Mouse (Mus musculus) small intestine, adult 10 weeks (tissue): ENCODE data around the gene Pank1. TPM values are rescaled to one million over a fixed set of nuclear protein-coding genes. Genes with fewer than 3 reads are reported as not detected.

Experiments
- polyA plus RNA-seq: library from polyadenylated mRNA; stranded (reverse); fragments of 350-450 nt; fragmentation: Illumina TruSeq; extraction: RNeasy Lipid Tissue Mini Kit (QIAGEN cat#74804); gene quantifications from one replicate; pipeline ENCODE4 v1.2.3, GENCODE M21; 2014; ENCODE audit warnings: low replicate concordance

Pank1 gene
- polyA plus RNA-seq: 36.8 TPM

DNA sequence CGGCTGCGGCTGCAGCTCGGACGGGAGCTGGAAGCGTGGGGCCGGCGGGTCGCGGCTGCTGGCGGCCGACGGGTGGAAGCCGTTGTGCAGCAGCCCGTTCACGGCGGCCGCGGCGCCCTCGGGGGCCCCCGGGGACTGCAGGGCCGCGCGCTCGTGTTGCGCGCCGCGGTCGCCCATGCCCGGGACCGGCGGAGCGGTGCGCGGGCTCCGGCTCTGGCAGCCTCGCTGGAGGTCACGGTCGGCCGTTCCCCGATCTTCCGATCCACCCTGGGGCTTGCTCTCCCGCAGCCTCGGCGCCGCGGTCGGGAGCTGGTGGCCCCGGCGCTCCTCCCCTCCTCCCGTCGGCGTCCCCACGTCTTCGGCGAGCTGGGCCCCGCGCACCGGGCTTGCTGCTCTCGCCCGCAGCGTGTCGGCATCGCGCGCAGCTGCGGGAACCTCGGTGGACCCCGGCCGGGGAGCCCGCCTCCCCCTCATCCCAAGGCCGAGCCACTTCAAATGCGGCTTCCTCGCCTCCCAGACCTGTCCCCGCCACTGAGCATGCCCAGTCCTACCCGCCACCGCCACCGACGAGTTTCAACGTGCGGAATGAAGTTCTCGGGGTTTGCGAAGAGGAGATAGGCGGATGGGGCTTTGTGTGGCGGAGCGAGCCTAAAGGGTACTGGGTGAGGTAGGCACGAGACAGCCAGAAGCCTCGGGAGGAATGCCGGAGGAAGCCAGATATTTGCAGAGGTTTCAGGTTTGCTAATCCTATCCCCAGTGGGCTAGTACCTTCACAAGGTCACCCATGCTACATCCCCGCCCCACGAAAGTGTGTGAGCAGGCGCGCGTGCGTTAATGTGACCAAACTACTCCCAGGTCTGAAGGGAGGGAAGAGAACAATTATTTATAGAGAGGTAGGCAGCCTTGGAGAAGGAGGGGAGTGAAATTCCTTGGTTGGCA, at the start of gene Pank1:
TSS of gene Pank1 (minus strand) at position 853 of the 939 bp plus-strand sequence.

DNA sequence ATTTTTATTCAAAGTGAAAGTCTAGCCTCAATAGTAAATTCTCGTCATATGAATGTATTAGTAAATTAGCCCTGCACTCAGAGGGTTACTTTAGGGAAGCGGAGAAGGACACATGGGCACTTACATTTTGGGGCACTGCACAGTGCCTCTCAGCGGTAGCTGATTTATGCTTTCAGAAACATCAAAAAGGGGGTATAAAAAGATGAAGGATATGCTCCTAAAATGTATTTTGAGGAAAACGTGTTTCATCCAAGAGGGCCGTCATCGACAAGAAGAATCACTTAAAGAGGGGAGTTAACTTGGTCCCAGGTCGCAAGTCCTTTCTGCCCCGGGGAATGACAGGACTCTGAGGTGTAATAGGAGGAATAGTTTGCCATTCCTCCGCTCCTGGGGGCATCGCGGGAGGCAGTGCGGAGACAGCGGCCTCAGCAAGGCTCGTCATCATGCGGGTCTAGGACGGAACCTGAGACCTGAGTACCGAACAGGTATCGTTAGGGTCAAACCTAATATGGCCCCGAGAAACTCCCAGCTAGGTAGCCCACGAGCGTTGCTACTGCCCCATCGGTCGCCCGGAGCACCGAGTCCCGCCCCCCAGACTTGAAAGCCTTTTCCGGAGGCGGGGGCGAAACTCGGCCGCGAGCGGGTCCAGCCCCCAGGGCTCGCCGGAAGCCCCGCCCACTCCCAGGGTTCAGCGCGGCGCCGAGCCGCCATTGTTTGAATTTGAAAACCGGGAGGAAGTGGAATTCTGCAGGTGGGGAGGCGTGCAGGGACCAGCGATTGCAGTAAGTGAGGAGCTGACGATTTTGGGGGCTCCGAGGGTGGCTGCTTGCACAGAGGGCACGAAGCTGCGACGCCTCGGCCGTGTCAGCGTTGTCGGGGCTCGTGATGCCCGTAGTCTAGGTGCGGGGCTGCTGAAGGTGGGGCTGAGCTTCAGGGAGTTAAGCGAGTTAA, 42.7 kb upstream of the Pank1 start, which contains the start of gene Kif20b:
TSS of gene Kif20b (plus strand) at position 710 of the 951 bp plus-strand sequence.

Other genes with a start within 250 kb of the Pank1 start
- gene Ifit1bl2, start 238.7 kb downstream of the Pank1 start, polyA plus RNA-seq: 470 TPM
- 95.2 TPM for gene Ifit1, start 238.6 kb downstream of the Pank1 start, polyA plus RNA-seq
- 8.1 TPM for gene Slc16a12, start 132.2 kb downstream of the Pank1 start, polyA plus RNA-seq
- 46.8 TPM for gene Kif20b, start 42.9 kb upstream of the Pank1 start, polyA plus RNA-seq